Mouse (Mus musculus) adrenal gland, adult 2 months (tissue): ENCODE measurements around the gene Olfr312. TPM values are rescaled to one million over a fixed set of nuclear protein-coding genes. Genes with fewer than 3 reads are reported as not detected.
A peak's percentile ranks its signal among the peaks of the same experiment; 100 is the strongest.
"Not testable (repeated sequence)": the region's sequence is repeated elsewhere in the genome, so short reads cannot be mapped to it uniquely, and the experiment has no call there.

Source experiments
- DNase-seq: peaks from one replicate; pipeline ENCODE4 v3.0.0; 2021
- long read RNA-seq: library from polyadenylated mRNA; stranded (forward); transcript quantifications from one replicate; pipeline ENCODE4 v2.0.0, GENCODE M21; 2021
- polyA plus RNA-seq: library from polyadenylated mRNA; depleted of rRNA; stranded (reverse); fragments of >200 nt; gene quantifications from 2 replicates; pipeline ENCODE4 v1.2.3, GENCODE M21; 2012; rRNA removed
- total RNA-seq, 2 experiments: library from RNA; stranded (reverse); gene quantifications; 2 replicates each; pipeline ENCODE4 v1.2.3; 2021

The Olfr312 gene
- not detected for total RNA-seq
- polyA plus RNA-seq = not detected in 2 replicates
- long read RNA-seq = 0 reads

DNA sequence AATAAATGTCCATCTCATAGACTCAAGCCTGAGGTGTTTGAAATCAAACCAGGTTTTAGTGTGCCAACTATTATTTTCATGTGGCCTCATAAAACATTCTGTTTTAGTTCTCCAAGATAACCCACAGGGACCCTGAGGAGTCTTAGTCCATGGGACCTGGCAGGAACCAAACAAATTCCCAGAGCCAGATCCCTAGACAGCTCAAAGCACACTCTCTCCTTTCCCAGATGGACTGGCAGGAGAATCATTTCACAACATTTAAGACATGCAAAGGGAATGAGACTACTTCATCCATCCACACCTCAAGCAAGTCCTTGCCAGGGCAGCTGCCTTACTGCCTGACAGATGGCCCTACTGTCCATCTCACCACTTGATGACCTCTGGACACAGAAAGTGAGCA lies at the start of gene Olfr312:
TSS of gene Olfr312 (plus strand) at position 301 of the 400 bp plus-strand sequence.
- not testable (repeated sequence) for DNase-seq

DNA sequence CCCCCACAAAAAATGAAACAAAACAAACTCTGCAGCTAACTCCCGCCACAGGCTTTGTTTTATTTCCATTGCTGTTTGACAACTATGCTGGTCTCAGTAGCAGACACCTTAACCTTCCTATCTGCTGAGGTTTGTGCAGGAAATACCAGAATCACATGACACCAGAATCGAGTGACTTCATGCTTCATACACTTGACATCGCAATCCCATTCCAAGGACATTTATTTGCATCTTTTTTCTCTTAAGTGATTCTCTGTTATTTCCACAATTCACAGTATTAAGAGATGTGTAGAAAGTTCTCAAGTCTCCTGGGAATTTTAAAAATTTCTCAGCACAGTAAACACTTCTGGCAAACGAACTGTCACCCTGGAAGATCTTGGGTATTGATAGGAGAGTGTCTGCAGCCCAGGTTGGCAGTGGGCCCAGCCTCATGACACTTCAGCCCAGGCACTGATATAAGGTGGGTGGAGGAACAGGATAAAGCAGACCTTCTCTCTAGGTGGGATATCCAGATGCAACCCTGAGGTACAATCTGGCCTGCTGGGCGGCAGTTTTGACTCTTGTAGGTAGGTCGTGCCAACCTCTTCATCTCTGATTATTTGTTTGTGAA lies 46.5 kb upstream of the Olfr312 start, which contains the start of gene Olfr314:
TSS of gene Olfr314 (plus strand) at position 473 of the 610 bp plus-strand sequence.
- no peak for DNase-seq

DNA sequence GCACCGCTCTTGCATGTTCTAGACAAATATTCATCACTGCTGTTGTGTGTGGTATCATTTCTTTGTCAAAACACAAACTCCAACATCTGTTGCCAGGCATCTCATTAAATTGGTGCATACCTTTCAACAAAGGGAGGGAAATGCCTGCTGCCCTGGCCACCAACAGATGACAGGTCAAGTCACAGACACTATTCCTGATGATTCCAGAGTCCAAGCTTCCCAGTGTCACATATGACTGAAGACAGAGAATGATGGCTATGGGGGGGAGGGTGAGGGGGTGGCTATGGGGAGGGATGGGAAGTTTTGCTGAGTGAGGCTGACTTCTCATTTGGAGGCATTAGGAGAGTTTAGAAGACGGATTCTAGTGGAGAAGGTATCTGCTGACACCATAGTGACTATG lies 44.9 kb upstream of the Olfr312 start:
- DNase-seq = no peak

DNA sequence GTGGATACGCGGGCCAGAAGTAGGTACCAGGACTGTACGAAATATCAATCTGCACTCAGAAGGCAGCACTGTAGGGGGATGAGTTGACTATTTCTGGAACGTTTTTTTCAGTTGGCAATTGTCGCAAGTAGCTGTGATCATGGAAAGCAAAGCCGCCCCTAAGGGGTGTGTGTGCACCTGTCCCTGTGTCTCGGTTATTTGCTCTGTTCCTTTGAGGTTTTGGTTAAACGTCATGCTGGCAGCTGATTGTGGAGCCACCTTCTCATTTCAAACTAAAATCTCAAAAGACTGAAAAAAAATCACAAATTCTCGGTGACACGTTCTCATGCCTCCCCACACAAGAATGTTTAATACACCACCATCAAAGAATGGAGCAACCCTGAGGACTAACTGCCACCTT lies 41.4 kb upstream of the Olfr312 start:
- DNase-seq = no peak

DNA sequence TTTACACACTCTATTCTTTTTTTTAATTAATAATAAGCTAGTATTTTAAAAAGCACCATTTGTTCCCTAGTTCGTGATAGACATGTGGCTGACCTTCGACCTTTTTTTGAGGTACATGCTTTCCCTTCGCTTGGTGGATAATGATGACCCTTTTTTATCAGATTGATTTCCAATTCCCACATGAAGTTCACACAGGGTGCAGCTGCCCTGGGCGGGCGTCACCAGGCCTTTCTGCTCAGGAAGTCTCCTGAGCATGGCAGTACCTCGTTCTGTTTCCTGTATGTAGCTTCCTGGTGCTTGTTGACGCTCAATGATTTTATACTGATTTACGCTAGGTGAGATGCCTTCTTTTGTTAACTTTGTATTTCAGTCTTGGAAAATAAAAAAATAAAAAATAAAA lies 40.7 kb upstream of the Olfr312 start:
- DNase-seq = no peak

DNA sequence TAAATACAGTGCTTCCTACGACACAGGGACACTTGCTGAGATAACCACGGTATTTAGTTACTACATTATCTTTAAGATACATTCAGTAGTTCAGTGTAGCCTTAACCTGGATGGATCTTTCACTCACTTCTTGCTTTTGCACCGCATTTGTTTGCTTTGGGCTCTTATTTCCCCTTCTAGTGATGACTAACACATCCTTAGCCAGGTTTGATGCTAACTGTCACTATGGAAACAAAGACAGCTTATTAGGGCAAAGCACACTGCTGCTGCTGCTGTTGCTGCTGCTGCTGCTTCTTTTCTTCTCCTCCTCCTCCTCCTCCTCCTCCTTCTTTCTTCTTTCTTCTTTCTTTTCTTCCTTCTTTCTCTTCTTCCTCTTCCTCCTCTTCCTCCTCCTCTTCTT lies 39.5 kb upstream of the Olfr312 start:
- no peak for DNase-seq

DNA sequence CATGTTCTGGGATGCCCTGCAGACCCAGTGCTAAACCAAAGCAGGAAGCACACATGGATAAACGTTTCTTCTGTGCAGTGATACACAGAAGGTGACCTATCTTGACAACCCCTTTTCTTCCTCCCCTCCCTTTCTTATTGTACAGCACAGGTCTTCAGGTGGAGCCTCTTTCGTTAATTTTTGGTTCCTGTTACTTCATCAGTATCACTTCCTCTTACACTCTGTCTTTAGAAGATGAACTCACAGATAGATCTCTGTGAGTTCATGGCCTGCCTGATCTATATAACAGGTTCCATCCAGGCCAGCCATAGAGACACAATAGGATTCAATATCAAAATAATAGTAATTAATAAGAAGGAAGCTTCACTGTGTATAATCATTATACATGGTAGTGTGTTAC lies 39.0 kb upstream of the Olfr312 start:
- DNase-seq = no peak

DNA sequence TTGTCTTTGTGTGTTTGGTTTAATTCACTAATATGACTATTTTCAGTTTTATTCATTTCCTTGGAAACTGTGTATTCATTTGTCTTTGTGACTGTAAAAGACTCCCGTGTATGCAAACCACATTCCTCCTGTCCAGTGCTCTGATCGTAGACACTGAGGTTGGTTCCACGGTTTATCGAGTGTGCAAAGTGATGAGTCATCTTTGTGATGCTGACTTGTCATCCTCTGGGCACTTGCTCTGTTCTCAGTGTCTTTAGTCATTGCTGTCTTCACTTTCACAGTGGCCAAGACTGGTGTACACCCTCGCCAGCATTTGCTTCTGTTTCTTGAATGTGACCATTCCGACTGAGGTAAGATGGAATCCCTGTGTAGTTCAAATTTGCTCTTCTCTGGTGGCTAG lies 38.4 kb upstream of the Olfr312 start:
- no peak for DNase-seq

DNA sequence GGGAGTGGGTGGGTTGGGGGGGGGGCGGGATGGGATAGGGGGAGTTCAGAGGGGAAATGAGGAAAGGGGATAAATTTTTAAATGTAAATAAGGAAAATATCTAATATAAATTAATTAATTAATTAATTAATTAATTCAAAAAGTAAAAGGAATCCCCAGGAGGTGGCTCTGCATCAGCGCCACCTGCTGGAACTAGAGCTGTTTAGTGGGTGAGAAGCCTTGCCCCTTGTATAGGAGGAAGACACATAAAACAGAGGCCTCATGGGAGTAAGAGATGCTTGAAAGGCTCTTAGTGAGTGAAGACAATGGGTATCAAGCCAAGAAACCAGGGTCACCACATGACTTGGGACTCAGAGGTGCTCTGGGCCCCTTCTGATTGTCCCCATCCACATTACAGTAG lies 33.2 kb upstream of the Olfr312 start:
- DNase-seq = no peak

DNA sequence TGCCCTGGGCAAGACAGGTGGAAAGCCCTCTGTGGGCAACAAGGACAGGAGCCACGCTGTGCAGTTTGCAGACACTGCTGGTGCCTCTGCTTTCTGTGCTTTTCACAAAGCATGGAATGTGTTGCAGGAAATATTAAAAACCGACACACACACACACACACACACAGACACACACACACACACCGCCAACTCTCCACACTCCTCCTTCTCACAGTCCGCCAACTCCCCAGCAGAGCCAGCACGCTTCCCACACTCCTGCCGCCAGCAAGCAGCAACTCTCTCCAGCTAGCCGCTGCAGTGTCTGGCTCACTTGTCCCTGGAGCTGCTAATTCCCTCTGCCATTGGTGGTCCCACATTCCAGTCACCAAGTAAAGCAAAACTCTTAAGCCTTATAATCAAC lies 32.2 kb upstream of the Olfr312 start:
- no peak for DNase-seq

DNA sequence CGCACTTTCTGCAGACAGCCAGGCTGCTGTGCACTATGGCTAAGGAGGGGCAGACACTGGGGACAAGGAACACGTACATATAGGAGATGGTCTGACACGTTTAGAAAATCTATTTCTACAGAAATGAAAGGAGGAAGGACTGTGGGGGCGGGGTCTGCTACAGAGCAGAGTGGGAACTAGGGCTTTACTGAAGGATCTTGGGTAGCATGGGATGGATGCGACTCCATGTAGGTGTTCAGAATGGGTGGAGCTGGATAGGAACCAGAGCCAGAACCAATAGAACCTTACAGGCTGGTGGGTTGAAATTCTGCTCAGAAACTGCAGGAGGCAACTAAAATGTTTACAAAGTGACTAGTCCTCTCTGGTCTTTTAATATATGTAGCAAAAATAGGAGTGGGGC lies 29.3 kb upstream of the Olfr312 start:
- DNase-seq = no peak

DNA sequence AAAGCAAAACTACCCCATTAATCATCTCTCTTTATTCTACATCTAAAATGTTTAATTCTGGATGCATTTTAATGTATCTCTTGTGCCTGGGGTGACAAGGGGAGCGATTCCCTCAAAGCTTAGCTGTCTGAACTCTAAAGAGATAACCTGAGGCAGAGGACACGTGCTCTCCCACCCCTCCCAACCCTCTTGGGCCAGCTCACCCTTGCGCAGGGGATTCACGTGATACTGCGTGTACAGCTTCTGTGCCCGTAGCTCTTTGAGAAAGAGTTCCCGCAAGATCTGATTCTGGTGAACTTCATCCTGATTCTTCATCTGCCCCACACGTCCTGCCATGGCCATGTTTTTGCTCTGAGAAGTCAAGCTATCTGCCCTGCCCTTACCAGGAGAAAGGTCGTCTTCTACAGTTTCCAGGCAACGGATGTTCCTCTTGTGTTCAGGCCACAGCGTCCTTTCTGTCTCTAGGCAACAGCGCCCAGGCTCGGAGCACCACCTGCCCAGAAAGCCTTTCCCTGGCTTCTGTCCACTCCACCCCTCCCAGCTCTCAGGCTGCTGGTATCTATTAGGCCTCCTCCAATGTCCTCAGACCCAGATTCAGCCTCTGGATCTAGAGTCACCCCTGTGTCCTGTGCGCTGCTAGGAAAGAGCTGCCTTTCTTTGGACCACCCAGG lies 27.3 kb upstream of the Olfr312 start, which contains the start of gene Fam183b:
TSS of gene Fam183b (minus strand) at position 403 of the 671 bp plus-strand sequence.
- peak; percentile 13 for DNase-seq

DNA sequence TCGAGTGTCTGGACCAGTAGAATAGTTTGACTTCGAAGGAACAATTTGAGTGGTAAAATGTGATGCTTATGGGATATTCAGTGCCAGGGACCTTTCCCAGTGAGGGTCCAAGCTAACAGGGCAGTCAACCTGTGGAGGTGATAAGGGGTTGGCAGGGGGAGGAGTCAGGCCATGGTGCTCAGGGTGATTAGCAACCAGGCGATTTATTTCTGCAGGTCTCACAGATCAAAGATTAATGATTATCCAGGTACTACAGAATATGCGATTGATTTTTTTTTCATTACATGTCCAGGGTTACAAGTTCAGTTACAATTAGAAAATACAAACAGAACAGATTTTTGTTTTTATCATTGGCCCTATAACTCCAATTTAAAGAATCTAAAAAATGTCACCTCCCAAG lies 25.2 kb upstream of the Olfr312 start:
- no peak for DNase-seq

DNA sequence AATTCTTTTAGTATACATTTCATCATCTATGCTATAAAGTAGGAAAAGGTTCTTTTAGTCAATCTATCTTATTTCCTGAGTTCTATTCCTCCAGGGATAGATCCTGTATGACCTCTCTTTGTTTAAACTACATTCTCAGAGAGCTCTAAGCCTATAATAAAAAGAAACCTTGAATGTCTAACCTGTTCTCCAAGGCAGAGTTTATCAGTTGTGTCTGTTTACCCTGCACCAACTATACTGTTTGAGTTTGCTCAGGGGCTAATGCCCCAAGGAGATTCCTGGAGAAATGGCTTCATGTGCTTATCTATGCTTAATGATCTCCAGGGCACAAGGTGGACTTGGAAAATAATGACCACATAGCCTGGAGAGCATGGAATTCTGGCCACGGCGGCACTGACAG lies 24.6 kb upstream of the Olfr312 start:
- DNase-seq = no peak

DNA sequence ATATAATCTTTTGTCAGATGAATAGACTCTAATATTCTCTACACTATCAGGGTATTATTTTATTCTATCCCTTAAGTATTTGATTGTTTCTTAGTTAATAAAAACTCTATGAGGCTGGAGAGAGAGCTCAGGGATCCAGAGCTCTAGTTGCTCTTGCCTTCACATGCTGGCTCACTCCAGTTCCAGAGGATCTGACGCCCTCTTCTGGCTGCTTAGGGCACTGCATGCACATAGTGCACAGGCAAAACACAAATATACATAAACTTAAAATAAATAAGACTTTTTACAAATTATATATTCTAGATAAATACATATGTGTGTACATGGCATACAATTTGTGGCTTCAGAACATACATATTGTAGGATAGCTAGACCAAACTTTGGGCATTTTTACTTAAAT lies 17.0 kb upstream of the Olfr312 start:
- no peak for DNase-seq

DNA sequence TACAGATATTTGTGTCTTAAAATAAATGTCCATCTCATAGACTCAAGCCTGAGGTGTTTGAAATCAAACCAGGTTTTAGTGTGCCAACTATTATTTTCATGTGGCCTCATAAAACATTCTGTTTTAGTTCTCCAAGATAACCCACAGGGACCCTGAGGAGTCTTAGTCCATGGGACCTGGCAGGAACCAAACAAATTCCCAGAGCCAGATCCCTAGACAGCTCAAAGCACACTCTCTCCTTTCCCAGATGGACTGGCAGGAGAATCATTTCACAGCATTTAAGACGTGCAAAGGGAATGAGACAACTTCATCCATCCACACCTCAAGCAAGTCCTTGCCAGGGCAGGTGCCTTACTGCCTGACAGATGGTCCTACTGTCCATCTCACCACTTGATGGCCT lies 14.3 kb upstream of the Olfr312 start, which contains the start of gene Olfr313:
TSS of gene Olfr313 (plus strand) at position 301 of the 400 bp plus-strand sequence.
- not testable (repeated sequence) for DNase-seq

DNA sequence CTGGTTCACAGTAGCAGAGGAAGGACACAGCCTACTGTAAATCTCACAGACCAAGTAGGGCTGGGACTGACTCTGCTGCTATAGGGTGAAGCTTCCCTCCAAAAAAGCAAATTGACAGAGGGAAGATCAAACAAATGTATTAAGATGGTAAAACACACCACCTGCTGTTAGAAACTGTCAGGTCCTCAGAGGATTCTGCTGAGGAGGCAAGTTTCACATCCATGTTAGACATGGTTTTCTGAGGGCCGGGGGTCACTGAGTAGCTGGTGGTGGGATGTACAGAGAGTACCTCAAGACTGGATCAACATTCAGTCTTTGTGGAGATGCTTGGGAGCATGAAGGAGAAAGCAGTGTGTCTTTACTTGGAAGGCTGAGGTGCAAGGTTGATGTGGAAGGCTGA lies 13.4 kb upstream of the Olfr312 start:
- no peak for DNase-seq

DNA sequence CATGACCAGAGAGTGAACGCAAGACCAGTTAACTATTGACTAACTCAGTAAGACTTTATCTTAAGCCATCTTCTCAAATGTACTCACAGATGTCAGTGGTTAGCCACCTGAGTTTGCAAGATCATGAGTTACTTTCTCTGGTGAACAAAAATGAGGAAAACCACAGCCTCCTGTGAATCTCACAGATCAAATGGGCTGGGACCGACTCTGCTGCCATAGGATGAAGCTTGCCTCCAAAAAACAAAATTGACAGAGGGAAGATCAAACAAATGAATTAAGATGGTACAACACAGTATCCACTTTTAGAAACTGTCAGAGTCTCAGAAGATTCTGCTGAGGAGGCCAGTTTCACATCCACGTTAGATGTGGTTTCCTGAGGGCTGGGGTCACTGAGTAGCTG lies 727 bp downstream of the Olfr312 start:
- no peak for DNase-seq

DNA sequence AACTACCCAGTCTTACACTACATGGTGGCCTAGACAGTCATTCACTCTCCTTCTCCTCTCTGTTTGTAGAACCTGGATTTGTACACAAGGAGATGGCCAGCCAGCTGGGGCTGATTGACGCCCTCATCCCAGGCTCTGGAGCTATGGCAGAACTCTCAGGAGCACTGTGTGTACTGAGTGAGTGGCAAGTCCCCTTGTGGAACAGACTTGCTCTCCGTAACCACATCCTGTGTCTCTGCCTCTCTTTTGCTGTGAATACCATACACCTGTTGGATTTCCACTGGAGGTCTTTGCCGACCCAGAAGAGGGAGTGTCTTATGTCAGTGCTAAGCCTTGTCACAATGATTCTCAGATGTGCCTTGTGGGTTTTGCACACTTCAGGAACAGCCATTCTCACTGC lies 3.5 kb downstream of the Olfr312 start:
- not testable (repeated sequence) for DNase-seq

DNA sequence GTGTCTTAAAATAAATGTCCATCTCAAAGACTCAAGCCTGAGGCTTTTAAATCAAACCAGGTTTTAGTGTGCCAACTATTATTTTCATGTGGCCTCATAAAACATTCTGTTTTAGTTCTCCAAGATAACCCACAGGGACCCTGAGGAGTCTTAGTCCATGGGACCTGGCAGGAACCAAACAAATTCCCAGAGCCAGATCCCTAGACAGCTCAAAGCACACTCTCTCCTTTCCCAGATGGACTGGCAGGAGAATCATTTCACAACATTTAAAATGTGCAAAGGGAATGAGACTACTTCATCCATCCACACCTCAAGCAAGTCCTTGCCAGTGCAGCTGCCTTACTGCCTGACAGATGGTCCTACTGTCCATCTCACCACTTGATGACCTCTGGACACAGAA lies 9.9 kb downstream of the Olfr312 start, which contains the start of gene Olfr311:
TSS of gene Olfr311 (plus strand) at position 301 of the 400 bp plus-strand sequence.
- not testable (repeated sequence) for DNase-seq

DNA sequence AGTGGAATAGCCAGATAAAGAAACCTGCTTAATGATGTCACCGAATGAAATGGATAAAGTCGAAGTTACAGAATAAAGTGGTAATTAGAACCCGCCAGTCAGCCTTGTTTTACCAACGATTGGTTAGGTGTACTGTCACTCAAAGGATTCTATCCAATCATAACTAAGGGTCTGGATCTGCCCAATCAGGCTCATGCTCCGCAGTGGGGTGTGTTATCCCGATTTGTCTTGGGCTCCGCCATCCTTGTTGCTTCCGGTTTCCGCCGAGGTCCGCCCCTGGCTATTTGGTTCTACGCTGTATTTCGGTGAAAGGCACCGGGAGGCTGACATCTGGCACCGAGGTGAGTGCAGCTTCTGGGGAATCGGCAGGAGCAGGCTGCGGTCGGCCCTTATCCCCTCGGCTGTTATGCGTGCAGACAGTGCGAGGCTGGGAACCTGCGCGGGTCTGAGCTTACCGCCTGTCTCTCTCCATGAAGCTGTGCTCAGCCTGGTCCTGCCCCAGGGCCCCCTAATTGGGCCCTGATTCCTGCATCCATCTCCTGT lies 18.0 kb downstream of the Olfr312 start, which contains the start of gene Gm12258:
TSS of gene Gm12258 (plus strand) at position 240 of the 543 bp plus-strand sequence.
- peak; percentile 92 for DNase-seq

DNA sequence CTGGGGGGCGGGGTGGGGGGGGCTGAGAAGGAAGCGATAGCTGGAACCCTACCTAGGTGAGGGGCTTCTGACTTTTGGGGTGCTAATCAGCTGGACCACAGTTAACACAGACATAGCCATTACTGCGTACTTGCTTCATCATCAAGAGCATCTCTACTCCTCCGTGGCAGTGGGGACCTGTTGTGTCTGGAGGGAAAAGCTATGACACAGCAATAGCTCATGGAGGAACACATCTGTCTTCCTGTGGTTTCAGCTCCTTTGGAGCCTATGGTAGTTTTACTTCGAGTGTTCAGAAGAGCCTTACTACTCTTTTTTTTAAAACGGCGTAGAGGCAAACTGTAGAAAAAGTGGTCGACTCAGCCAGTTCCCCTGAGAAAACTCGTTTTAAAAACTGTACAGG lies 18.6 kb downstream of the Olfr312 start:
- DNase-seq = no peak

DNA sequence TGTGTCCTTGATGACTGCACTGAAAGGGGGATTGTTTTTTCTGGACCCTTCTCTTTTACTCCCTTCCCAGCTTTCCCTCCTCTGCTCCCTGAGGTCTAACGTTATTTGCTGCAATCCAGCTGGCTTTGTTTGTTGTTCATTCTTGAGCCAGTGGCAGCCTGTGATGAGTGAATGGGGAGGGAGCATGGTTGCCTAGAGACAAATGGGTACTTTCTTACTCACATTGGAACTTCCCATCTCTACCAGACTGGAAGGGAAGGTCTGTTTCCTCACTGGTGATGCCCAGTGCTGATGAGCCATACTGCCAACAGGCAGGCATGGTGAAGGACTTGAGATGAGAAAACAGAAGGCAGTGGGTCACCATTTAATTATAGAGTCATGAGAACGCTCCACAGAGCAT lies 20.7 kb downstream of the Olfr312 start:
- no peak for DNase-seq
